ENCODE assay signal across 8 mouse cellular contexts in the genomic region with DNA sequence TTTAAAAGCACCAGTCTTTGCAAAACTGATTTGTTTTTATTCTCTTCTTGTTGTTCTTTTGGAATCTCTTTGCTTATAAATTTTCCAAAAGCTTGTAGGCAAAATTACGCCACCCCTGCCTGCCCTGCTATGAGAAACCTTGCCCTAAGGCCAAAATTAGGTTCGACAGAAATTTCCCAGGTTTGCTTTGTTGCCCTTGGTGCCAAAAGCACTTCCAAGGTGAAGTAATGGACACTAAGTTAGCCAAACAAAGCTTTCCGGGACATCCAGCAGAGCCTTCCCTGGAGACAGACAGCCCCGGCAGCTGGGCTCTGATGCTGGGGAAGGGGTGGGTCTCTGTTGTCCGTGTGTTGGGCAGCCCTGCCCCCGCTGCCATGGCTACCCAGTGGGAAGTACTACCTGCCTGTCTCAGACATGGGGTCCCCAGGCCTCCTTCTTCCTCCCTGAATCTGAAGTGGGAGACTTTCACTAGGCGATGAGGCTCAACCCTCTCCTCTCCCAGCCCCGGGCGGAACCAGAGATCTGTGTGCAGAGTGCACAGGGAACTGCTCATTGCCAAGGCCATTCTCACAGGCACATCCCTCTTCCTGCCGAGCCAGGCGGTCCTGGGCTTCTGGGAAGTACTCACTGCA. TPM values are rescaled to one million over a fixed set of nuclear protein-coding genes. Genes with fewer than 3 reads are reported as not detected.
DNase-seq lines count a peak whose midpoint lies in the region; ATAC-seq and TF ChIP-seq lines count a peak whose summit lies in the region.

No protein-coding gene starts in this region.

- DNase-seq in liver, adult 2 months (ENCODE audit: extremely low read depth, low read depth, low spot score): peak; percentile 89
- no peak for DNase-seq in liver, embryonic 11.5 days (ENCODE audit: low spot score)
- DNase-seq in gastrocnemius, adult 18-20 months (ENCODE audit: low spot score): peak; percentile 62
- no peak for DNase-seq in hindbrain, postnatal 0 days (ENCODE audit: low spot score)
- DNase-seq in lung, postnatal 14 days: peak; percentile 58
- no peak for DNase-seq in left cerebral cortex, adult 9 months (ENCODE audit: low spot score in 2 of 2)
- DNase-seq in layer of hippocampus, adult 9-10 months (ENCODE audit: low spot score): no peak

- no peak for TF ChIP-seq CTCF in liver, adult 2 months (IDR thresholded peaks at IDR 0.05; ENCODE audit: low read depth, low read length)
- TF ChIP-seq CTCF in hindbrain, postnatal 0 days (IDR thresholded peaks at IDR 0.05; ENCODE audit: low read depth): no peak

- H3K79me2 ChIP-seq in liver, adult 2 months (ENCODE audit: control insufficient read depth, insufficient read depth, low read length): no peaks in the 10 kb centered on the region

- peak overlapping the region; percentile 71 for H3K9ac ChIP-seq in liver, adult 2 months (ENCODE audit: low read depth, low read length)
- H3K9ac ChIP-seq in liver, embryonic 11.5 days (ENCODE audit: low read depth, low read length): no peak overlapping the region
- no peak overlapping the region for H3K9ac ChIP-seq in hindbrain, postnatal 0 days (replicated peaks; ENCODE audit: low read length)

- no peak for ATAC-seq in liver, embryonic 11.5 days (replicated peaks; ENCODE audit: low FRiP score)
- ATAC-seq in hindbrain, postnatal 0 days: 0 out of 2 replicates have a peak, but pooled peaks have one; percentile 15
- ATAC-seq in frontal cortex, adult (ENCODE audit: low TSS enrichment): no peak

- no peaks in the 10 kb centered on the region for H3K9me3 ChIP-seq in liver, embryonic 11.5 days (ENCODE audit: control insufficient read depth, low read length)
- H3K9me3 ChIP-seq in hindbrain, postnatal 0 days (ENCODE audit: low read length): no peaks in the 10 kb centered on the region

- no peak overlapping the region for H3K4me2 ChIP-seq in liver, embryonic 11.5 days
- H3K4me2 ChIP-seq in hindbrain, postnatal 0 days (ENCODE audit: low read depth, low read length): peak overlapping the region; percentile 11; the same call in 1 of the 2 replicates

- H3K4me3 ChIP-seq in liver, adult 2 months (ENCODE audit: insufficient read depth, low read depth, low read length): peak overlapping the region; percentile 51
- H3K4me3 ChIP-seq in liver, embryonic 11.5 days (ENCODE audit: low read depth, low read length): no peak overlapping the region
- H3K4me3 ChIP-seq in hindbrain, postnatal 0 days (ENCODE audit: low read length): no peak overlapping the region

- H3K4me1 ChIP-seq in liver, adult 2 months (ENCODE audit: control insufficient read depth, insufficient read depth, low read length): peaks cover 21% of the 10 kb centered on the region
- H3K4me1 ChIP-seq in liver, embryonic 11.5 days (replicated peaks; ENCODE audit: control insufficient read depth, insufficient read depth, low read length): no peaks in the 10 kb centered on the region
- H3K4me1 ChIP-seq in hindbrain, postnatal 0 days (ENCODE audit: insufficient read depth, low read length): peaks cover 12% of the 10 kb centered on the region; the same call in 1 of the 2 replicates

- no peaks in the 10 kb centered on the region for H3K27me3 ChIP-seq in liver, adult 2 months (ENCODE audit: control insufficient read depth, insufficient read depth, low read length)
- H3K27me3 ChIP-seq in liver, embryonic 11.5 days (replicated peaks; ENCODE audit: control insufficient read depth, insufficient read depth, low read length): 0 out of 2 replicates have a peak, but pooled peaks cover 11% of the 10 kb centered on the region
- no peaks in the 10 kb centered on the region for H3K27me3 ChIP-seq in hindbrain, postnatal 0 days (ENCODE audit: insufficient read depth, low read length)

- H3K36me3 ChIP-seq in liver, adult 2 months (ENCODE audit: control insufficient read depth, insufficient read depth, low read length): no peaks in the 10 kb centered on the region
- no peaks in the 10 kb centered on the region for H3K36me3 ChIP-seq in liver, embryonic 11.5 days (ENCODE audit: control insufficient read depth, insufficient read depth, low read length)
- H3K36me3 ChIP-seq in hindbrain, postnatal 0 days (ENCODE audit: insufficient read depth, low read length): no peaks in the 10 kb centered on the region

- peak overlapping the region; percentile 84 for H3K27ac ChIP-seq in liver, adult 2 months (replicated peaks; ENCODE audit: insufficient read depth, low read depth, low read length)
- no peak overlapping the region for H3K27ac ChIP-seq in liver, embryonic 11.5 days (ENCODE audit: low read depth, low read length)
- H3K27ac ChIP-seq in hindbrain, postnatal 0 days: peak overlapping the region; percentile 54

- 27% methylated on average over 11 of the region's 11 CpGs for WGBS in liver, adult 2 months
- 38% methylated on average over 11 of the region's 11 CpGs for WGBS in liver, embryonic 11.5 days
- 25% methylated on average over 11 of the region's 11 CpGs for WGBS in hindbrain, postnatal 0 days

- TF ChIP-seq POLR2A in liver, adult 2 months (IDR thresholded peaks at IDR 0.05; ENCODE audit: extremely low read depth, insufficient read depth, low read length): no peak

RNA-seq across cellular contexts. Expression of a gene that starts 3.6 kb away (rescaled TPM):
- 6.6 and 9.3 TPM in 2 replicates for total RNA-seq in liver, adult 2 months (2014; rRNA removed)
- 23.8 and 27.2 TPM in 2 replicates for polyA plus RNA-seq in liver, adult 2 months (2012; rRNA removed)
- polyA plus RNA-seq in liver, embryonic 11.5 days (2014; fragmentation: Nextera tagmentation; extraction: Ambion mirVana): 0.11 and 0.23 TPM in 2 replicates
- total RNA-seq in gastrocnemius, adult 18-20 months (2021): 10 to 100 TPM; 17.6 to 37.2 TPM
- total RNA-seq in hindbrain, postnatal 0 days (2014; rRNA removed): 6.1 and 9.1 TPM in 2 replicates
- polyA plus RNA-seq in hindbrain, postnatal 0 days (2015; fragmentation: Nextera tagmentation; extraction: Ambion mirVana): 7.1 and 8.0 TPM in 2 replicates

RNA-seq across cellular contexts. Expression of a gene that starts 9.8 kb away (rescaled TPM):
- not detected in 2 replicates for total RNA-seq in liver, adult 2 months (2014; rRNA removed)
- not detected in 2 replicates for polyA plus RNA-seq in liver, adult 2 months (2012; rRNA removed)
- 0.40 TPM in 1 of 2 replicates, not detected in the other for polyA plus RNA-seq in liver, embryonic 11.5 days (2014; fragmentation: Nextera tagmentation; extraction: Ambion mirVana)
- under 1 TPM in 1 of 2 experiments, not detected in 1; 0.19 TPM for total RNA-seq in gastrocnemius, adult 18-20 months (2021)
- total RNA-seq in hindbrain, postnatal 0 days (2014; rRNA removed): 8.5 and 10.4 TPM in 2 replicates
- 3.7 and 4.6 TPM in 2 replicates for polyA plus RNA-seq in hindbrain, postnatal 0 days (2015; fragmentation: Nextera tagmentation; extraction: Ambion mirVana)

Comparison
In these comparisons a context has a peak if more than half of its experiments do, and no peak if none do; other contexts are left out.
1. DNase-seq: peak in liver, adult 2 months (single experiment), gastrocnemius, adult 18-20 months (single experiment) and lung, postnatal 14 days (single experiment); none in liver, embryonic 11.5 days (single experiment), hindbrain, postnatal 0 days (single experiment), left cerebral cortex, adult 9 months (0 of 2) and layer of hippocampus, adult 9-10 months (single experiment).